Mouse (Mus musculus) cortical plate, adult 2 months (tissue): ENCODE data around the gene Ppt1.

Source experiments
- CTCF ChIP-seq: fragments of 200-500 bp; IDR thresholded peaks from 2 replicates; pipeline ENCODE4 v1.5.1; 2011; ENCODE audit warnings: mild to moderate bottlenecking, control low read depth, low read length; ENCODE audit not compliant: insufficient read depth; ENCODE audit errors: extremely low read depth
- POLR2A ChIP-seq: fragments of 200-500 bp; IDR thresholded peaks from 2 replicates; pipeline ENCODE4 v1.6.1; 2011; ENCODE audit warnings: mild to moderate bottlenecking, low read length, control low read depth; ENCODE audit not compliant: insufficient read depth; ENCODE audit errors: extremely low read depth

GRCm38 (mm10) chr4:122789335-122790089 lies 46.5 kb upstream of the Ppt1 start:
- no peak for TF ChIP-seq POLR2A
- TF ChIP-seq CTCF = no peak
